Mouse (Mus musculus): ENCODE data around the gene Cks1b. TPM values are rescaled to one million over a fixed set of nuclear protein-coding genes. Genes with fewer than 3 reads are reported as not detected.
A peak's percentile ranks its signal among the peaks of the same experiment; 100 is the strongest.

Gene Cks1b
- total RNA-seq (2018; cell fraction: chromatin; rRNA removed), result 10 to 100 TPM in 1 of 26 experiments, 1 to 10 TPM in 4, under 1 TPM in 1, not detected in 20; 0.84 to 11.0 (median 1.2) TPM
- total RNA-seq (2018; cell fraction: cytosol; rRNA removed), result 10 to 100 TPM in 2 of 26 experiments, 1 to 10 TPM in 24; 3.7 to 12.0 (median 7.7) TPM
- 1 to 10 TPM in 25 of 26 experiments, not detected in 1; 1.2 to 8.0 (median 2.1) TPM for total RNA-seq (2018; cell fraction: nucleus; rRNA removed)
- polyA plus RNA-seq (2018), result 6.1 to 27.6 TPM (median 13.1 TPM) in 3 replicates

GRCm38 (mm10) chr3:89418170-89418860 is at the start of gene Cks1b, which contains the start of gene Shc1:
Gene Cks1b (minus strand): TSS chr3:89418383.
Gene Shc1 (plus strand): TSS chr3:89418443.
- Histone ChIP-seq H3K4me3 (ENCODE audit: inconsistent target) (peak within 1 kb of the TSS; percentile 93), H3K27ac (peak within 1 kb of the TSS; percentile 96), H3K36me3 (ENCODE audit: inconsistent target) (no peaks in the 10 kb centered on the region; the same call in 1 of the 2 replicates), H3K79me2 (ENCODE audit: inconsistent target) (peaks cover 63% of the 10 kb centered on the region)
- 0% methylated on average over 34 of the region's 39 CpGs for WGBS (ENCODE audit: missing documents)

GRCm38 (mm10) chr3:89458965-89459807 is 41.0 kb upstream of the Cks1b start:
- no peaks in the 10 kb centered on the region; the same call in 1 of the 2 replicates for H3K79me2 ChIP-seq (ENCODE audit: inconsistent target)
- no peaks in the 10 kb centered on the region for H3K36me3 ChIP-seq (ENCODE audit: inconsistent target)
- H3K4me3 ChIP-seq (ENCODE audit: inconsistent target), result peak overlapping the region; percentile 79
- WGBS (ENCODE audit: missing documents), result under 1% methylated on average over 30 of the region's 36 CpGs
- peak overlapping the region; percentile 66 for H3K27ac ChIP-seq

GRCm38 (mm10) chr3:89458372-89458964 is 40.3 kb upstream of the Cks1b start:
- Histone ChIP-seq H3K27ac (peak overlapping the region; percentile 66), H3K36me3 (ENCODE audit: inconsistent target) (no peaks in the 10 kb centered on the region), H3K79me2 (ENCODE audit: inconsistent target) (no peaks in the 10 kb centered on the region; the same call in 1 of the 2 replicates), H3K4me3 (ENCODE audit: inconsistent target) (peak overlapping the region; percentile 79)
- 45% methylated on average over 13 of the region's 13 CpGs for WGBS (ENCODE audit: missing documents)

- H3K4me3 ChIP-seq (ENCODE audit: inconsistent target), result no peak overlapping the region
- no peak overlapping the region for H3K27ac ChIP-seq
- WGBS (ENCODE audit: missing documents), result 48% methylated on average over 9 of the region's 10 CpGs
- H3K36me3 ChIP-seq (ENCODE audit: inconsistent target), result no peaks in the 10 kb centered on the region
- H3K79me2 ChIP-seq (ENCODE audit: inconsistent target), result no peaks in the 10 kb centered on the region; the same call in 1 of the 2 replicates
Observed at GRCm38 (mm10) chr3:89456726-89457665, 38.8 kb upstream of the Cks1b start.

GRCm38 (mm10) chr3:89455786-89456285 is 37.7 kb upstream of the Cks1b start:
- no peaks in the 10 kb centered on the region; the same call in 1 of the 2 replicates for H3K79me2 ChIP-seq (ENCODE audit: inconsistent target)
- H3K36me3 ChIP-seq (ENCODE audit: inconsistent target), result no peaks in the 10 kb centered on the region
- no CpG with 5 or more reads among the region's 1 CpGs for WGBS (ENCODE audit: missing documents)
- no peak overlapping the region for H3K4me3 ChIP-seq (ENCODE audit: inconsistent target)
- no peak overlapping the region for H3K27ac ChIP-seq

- H3K4me3 ChIP-seq (ENCODE audit: inconsistent target), result no peak within 1 kb of the TSS
- no peaks in the 10 kb centered on the region; the same call in 1 of the 2 replicates for H3K79me2 ChIP-seq (ENCODE audit: inconsistent target)
- H3K36me3 ChIP-seq (ENCODE audit: inconsistent target), result no peaks in the 10 kb centered on the region
- WGBS (ENCODE audit: missing documents), result 87% methylated on average over 9 of the region's 10 CpGs
- H3K27ac ChIP-seq, result no peak within 1 kb of the TSS
Observed at GRCm38 (mm10) chr3:89454401-89455177, 36.4 kb upstream of the Cks1b start, which contains the start of gene Pmvk. Gene Pmvk (plus strand): TSS chr3:89454541.

- Histone ChIP-seq H3K79me2 (ENCODE audit: inconsistent target) (no peaks in the 10 kb centered on the region), H3K27ac (no peak overlapping the region), H3K36me3 (ENCODE audit: inconsistent target) (no peaks in the 10 kb centered on the region), H3K4me3 (ENCODE audit: inconsistent target) (no peak overlapping the region)
- WGBS (ENCODE audit: missing documents), result 100% methylated on average over 1 of the region's 1 CpGs
Observed at GRCm38 (mm10) chr3:89451916-89452315, 33.7 kb upstream of the Cks1b start.

- no peaks in the 10 kb centered on the region for H3K79me2 ChIP-seq (ENCODE audit: inconsistent target)
- 24% methylated on average over 7 of the region's 7 CpGs for WGBS (ENCODE audit: missing documents)
- H3K4me3 ChIP-seq (ENCODE audit: inconsistent target), result no peak overlapping the region
- 0 out of 2 replicates have a peak, but pooled peaks cover 6% of the 10 kb centered on the region for H3K36me3 ChIP-seq (ENCODE audit: inconsistent target)
- H3K27ac ChIP-seq, result no peak overlapping the region
Observed at GRCm38 (mm10) chr3:89449541-89449940, 31.4 kb upstream of the Cks1b start.

- no peaks in the 10 kb centered on the region for H3K79me2 ChIP-seq (ENCODE audit: inconsistent target)
- H3K36me3 ChIP-seq (ENCODE audit: inconsistent target), result 0 out of 2 replicates have a peak, but pooled peaks cover 6% of the 10 kb centered on the region
- WGBS (ENCODE audit: missing documents), result 65% methylated on average over 10 of the region's 13 CpGs
- H3K27ac ChIP-seq, result no peak overlapping the region
- no peak overlapping the region for H3K4me3 ChIP-seq (ENCODE audit: inconsistent target)
Observed at GRCm38 (mm10) chr3:89448720-89449537, 30.7 kb upstream of the Cks1b start.

GRCm38 (mm10) chr3:89440691-89441090 is 22.5 kb upstream of the Cks1b start:
- Histone ChIP-seq H3K4me3 (ENCODE audit: inconsistent target) (no peak overlapping the region), H3K27ac (no peak overlapping the region), H3K79me2 (ENCODE audit: inconsistent target) (no peaks in the 10 kb centered on the region), H3K36me3 (ENCODE audit: inconsistent target) (0 out of 2 replicates have a peak, but pooled peaks cover 4% of the 10 kb centered on the region)
- 93% methylated on average over 2 of the region's 2 CpGs for WGBS (ENCODE audit: missing documents)

GRCm38 (mm10) chr3:89437269-89437668 is 19.1 kb upstream of the Cks1b start:
- 8% methylated on average over 5 of the region's 5 CpGs for WGBS (ENCODE audit: missing documents)
- peak overlapping the region; percentile 25; the same call in 1 of the 2 replicates for H3K27ac ChIP-seq
- H3K79me2 ChIP-seq (ENCODE audit: inconsistent target), result peaks cover 9% of the 10 kb centered on the region
- H3K36me3 ChIP-seq (ENCODE audit: inconsistent target), result peaks cover 14% of the 10 kb centered on the region; the same call in 1 of the 2 replicates
- H3K4me3 ChIP-seq (ENCODE audit: inconsistent target), result peak overlapping the region; percentile 30
